Mouse (Mus musculus) MEL (cell line): ENCODE measurements around the gene Slc6a9. TPM values are rescaled to one million over a fixed set of nuclear protein-coding genes. Genes with fewer than 3 reads are reported as not detected.
A peak's percentile ranks its signal among the peaks of the same experiment; 100 is the strongest.

ENCODE experiments used
- DNase-seq: peaks from one replicate; pipeline ENCODE4 v3.0.0; 2011; ENCODE audit warnings: low read depth, low spot score
- H3K27ac ChIP-seq: 2 replicates; pipeline ENCODE4 v1.5.1; 2012; ENCODE audit warnings: low read depth, mild to moderate bottlenecking, control low read depth, low read length, moderate library complexity; ENCODE audit not compliant: control insufficient read depth
- H3K27me3 ChIP-seq, 2 experiments: fragments of 150-350 bp in 1 of 2; sonication (generic) in 1 of 2; 2 replicates each; pipeline ENCODE4 v1.6.1; 2012; ENCODE audit warnings: low read length in 2 of 2, mild to moderate bottlenecking in 2 of 2, improper control_type of control experiment in 1 of 2, moderate library complexity in 1 of 2; ENCODE audit not compliant: insufficient read depth in 2 of 2, control insufficient read depth in 1 of 2
- H3K36me3 ChIP-seq, 2 experiments: 2 replicates each; pipeline ENCODE4 v1.6.1; 2012 to 2014; ENCODE audit warnings: low read length in 2 of 2, improper control_type of control experiment in 1 of 2, inconsistent platforms in 1 of 2, mild to moderate bottlenecking in 1 of 2; ENCODE audit not compliant: insufficient read depth in 2 of 2, control insufficient read depth in 1 of 2
- H3K4me1 ChIP-seq, 2 experiments: fragments of 150-350 bp in 1 of 2; sonication (generic) in 1 of 2; 2 replicates each; pipeline ENCODE4 v1.6.1; 2012; ENCODE audit warnings: low read length in 2 of 2, improper control_type of control experiment in 1 of 2, mild to moderate bottlenecking in 1 of 2; ENCODE audit not compliant: insufficient read depth in 2 of 2, control insufficient read depth in 1 of 2
- H3K4me3 ChIP-seq, 2 experiments: fragments of 150-350 bp in 1 of 2; sonication (generic) in 1 of 2; 2 replicates each; pipeline ENCODE4 v1.5.1; 2012; ENCODE audit warnings: low read depth in 2 of 2, low read length in 2 of 2, mild to moderate bottlenecking in 2 of 2, moderate library complexity in 2 of 2, control low read depth in 1 of 2, improper control_type of control experiment in 1 of 2; ENCODE audit not compliant: control insufficient read depth in 1 of 2, insufficient read depth in 1 of 2
- H3K79me2 ChIP-seq: 2 replicates; pipeline ENCODE4 v1.6.1; 2012; ENCODE audit warnings: mild to moderate bottlenecking, low read length, moderate library complexity; ENCODE audit not compliant: control insufficient read depth, poor library complexity, insufficient read depth
- H3K9ac ChIP-seq: 2 replicates; pipeline ENCODE4 v1.6.1; 2012; ENCODE audit warnings: low read depth, mild to moderate bottlenecking, control low read depth, low read length, moderate library complexity; ENCODE audit not compliant: control insufficient read depth, poor library complexity, severe bottlenecking
- H3K9me3 ChIP-seq: fragments of 150-350 bp; sonication (generic); replicated peaks from 2 replicates; pipeline ENCODE4 v1.6.1; 2012; ENCODE audit warnings: mild to moderate bottlenecking, low read length, improper control_type of control experiment, moderate library complexity; ENCODE audit not compliant: insufficient read depth
- CHD1 ChIP-seq: IDR thresholded peaks from 2 replicates; pipeline ENCODE4 v1.6.1; 2012; ENCODE audit warnings: low read depth, mild to moderate bottlenecking, inconsistent platforms, low read length, improper control_type of control experiment
- CTCF ChIP-seq, 3 experiments: IDR thresholded peaks in 2 of 3; conservative IDR thresholded peaks in 1 of 3; 2 replicates each; pipeline ENCODE4 v1.5.1; 2011 to 2012; ENCODE audit warnings: low read length in 3 of 3, low read depth in 2 of 3, mild to moderate bottlenecking in 2 of 3, improper control_type of control experiment in 1 of 3, inconsistent platforms in 1 of 3, mixed read lengths in 1 of 3, moderate library complexity in 1 of 3; ENCODE audit not compliant: control insufficient read depth in 1 of 3, insufficient read depth in 1 of 3, poor library complexity in 1 of 3, severe bottlenecking in 1 of 3
- E2F4 ChIP-seq: IDR thresholded peaks from 2 replicates; pipeline ENCODE4 v1.6.1; 2011; ENCODE audit warnings: low read depth, low read length, improper control_type of control experiment, borderline replicate concordance
- ELF1 ChIP-seq: IDR thresholded peaks from 2 replicates; pipeline ENCODE4 v1.6.1; 2014; ENCODE audit warnings: low read depth, mild to moderate bottlenecking, inconsistent platforms, low read length, improper control_type of control experiment, moderate library complexity
- HCFC1 ChIP-seq: IDR thresholded peaks from 2 replicates; pipeline ENCODE4 v1.6.1; 2012; ENCODE audit warnings: low read depth, mild to moderate bottlenecking, inconsistent platforms, low read length, improper control_type of control experiment, moderate library complexity
- JUND ChIP-seq: IDR thresholded peaks from 2 replicates; pipeline ENCODE4 v1.6.1; 2011; ENCODE audit warnings: low read depth, mild to moderate bottlenecking, improper control_type of control experiment, low read length
- MAFK ChIP-seq: IDR thresholded peaks from 2 replicates; pipeline ENCODE4 v1.6.1; 2011; ENCODE audit warnings: low read depth, mild to moderate bottlenecking, low read length, improper control_type of control experiment, borderline replicate concordance
- MXI1 ChIP-seq: IDR thresholded peaks from 2 replicates; pipeline ENCODE4 v1.6.1; 2011; ENCODE audit warnings: mild to moderate bottlenecking, low read depth, low read length, improper control_type of control experiment
- MYB ChIP-seq: IDR thresholded peaks from 2 replicates; pipeline ENCODE4 v1.6.1; 2011; ENCODE audit warnings: mild to moderate bottlenecking, low read depth, low read length, improper control_type of control experiment
- MYC ChIP-seq: IDR thresholded peaks from 2 replicates; pipeline ENCODE4 v1.6.1; 2011; ENCODE audit warnings: low read depth, mild to moderate bottlenecking, low read length, improper control_type of control experiment, moderate library complexity
- NELFE ChIP-seq: IDR thresholded peaks from 2 replicates; pipeline ENCODE4 v1.6.1; 2011; ENCODE audit warnings: low read depth, low read length, improper control_type of control experiment
- POLR2AphosphoS2 ChIP-seq: IDR thresholded peaks from 2 replicates; pipeline ENCODE4 v1.6.1; 2011; ENCODE audit warnings: low read length, improper control_type of control experiment
- RAD21 ChIP-seq: IDR thresholded peaks from 2 replicates; pipeline ENCODE4 v1.6.1; 2011; ENCODE audit warnings: mild to moderate bottlenecking, low read depth, low read length, improper control_type of control experiment
- RCOR1 ChIP-seq: IDR thresholded peaks from 2 replicates; pipeline ENCODE4 v1.6.1; 2012; ENCODE audit warnings: low read depth, mild to moderate bottlenecking, inconsistent platforms, low read length, improper control_type of control experiment
- TBP ChIP-seq: IDR thresholded peaks from 2 replicates; pipeline ENCODE4 v1.8.0; 2011; ENCODE audit warnings: low read depth, low read length, improper control_type of control experiment
- TCF12 ChIP-seq: IDR thresholded peaks from 2 replicates; pipeline ENCODE4 v1.6.1; 2014; ENCODE audit warnings: low read depth, mild to moderate bottlenecking, inconsistent platforms, low read length, improper control_type of control experiment, moderate library complexity
- USF1 ChIP-seq: IDR thresholded peaks from 2 replicates; pipeline ENCODE4 v1.6.1; 2014; ENCODE audit warnings: low read depth, mild to moderate bottlenecking, inconsistent platforms, low read length, improper control_type of control experiment, moderate library complexity
- USF2 ChIP-seq, 2 experiments: IDR thresholded peaks; 2 replicates each; pipeline ENCODE4 v1.6.1; 2011 to 2012; ENCODE audit warnings: improper control_type of control experiment in 2 of 2, low read length in 2 of 2, borderline replicate concordance in 1 of 2, inconsistent platforms in 1 of 2, low read depth in 1 of 2, mild to moderate bottlenecking in 1 of 2; ENCODE audit not compliant: insufficient read depth in 1 of 2
- ZKSCAN1 ChIP-seq: IDR thresholded peaks from 2 replicates; pipeline ENCODE4 v1.6.1; 2012; ENCODE audit warnings: low read depth, mild to moderate bottlenecking, inconsistent platforms, low read length, improper control_type of control experiment, moderate library complexity
- polyA plus RNA-seq, 2 experiments: library from polyadenylated mRNA; stranded (reverse) in 1 of 2; unstranded in 1 of 2; fragments of >175 nt in 1 of 2; fragments of >200 nt in 1 of 2; gene quantifications; 2 replicates each; pipeline versions ENCODE4 v1.2.1 to v1.2.4; 2012; ENCODE audit warnings: low replicate concordance in 2 of 2, low read depth in 1 of 2; ENCODE audit not compliant: insufficient read length in 2 of 2, insufficient read depth in 1 of 2, missing spikeins in 1 of 2
- total RNA-seq: library from RNA; depleted of rRNA; stranded (reverse); fragments of 300-350 nt; gene quantifications from 2 replicates; pipeline ENCODE4 v1.2.3, GENCODE M21; 2012

The Slc6a9 gene
- total and polyA plus RNA-seq, 3 experiments, result 3.2 to 21.2 TPM; not detected in 1

DNA sequence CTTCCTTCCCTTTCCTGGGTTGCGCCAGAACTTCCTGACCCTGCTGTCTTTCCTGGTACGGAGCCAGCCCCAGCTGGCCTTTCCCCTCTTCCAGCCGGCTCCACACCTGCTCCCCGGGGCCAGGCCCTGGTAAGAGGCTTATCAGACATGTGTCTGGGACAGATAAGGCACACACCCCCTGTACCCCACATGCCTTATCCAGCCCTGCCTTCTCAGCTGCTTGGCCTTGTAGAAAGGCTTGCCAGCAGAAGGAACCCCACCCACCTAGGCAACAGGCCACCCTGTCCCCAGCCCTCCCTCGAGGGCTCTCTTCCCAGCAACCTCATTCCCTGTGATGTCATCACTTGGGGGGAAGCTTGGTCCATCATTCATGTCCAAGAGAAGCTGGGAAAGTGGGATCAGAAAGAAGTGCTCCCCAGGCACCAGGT lies 4.2 kb upstream of the Slc6a9 start (continued):
- TF ChIP-seq RCOR1 (peak; percentile 93), MAFK (peak; percentile 55; the same call in 1 of the 2 replicates), TBP (no peak), E2F4 (no peak), NELFE (no peak), MYB (peak; percentile 27; the same call in 1 of the 2 replicates), POLR2AphosphoS2 (peak; percentile 53; the same call in 1 of the 2 replicates), MXI1 (peak; percentile 87), HCFC1 (no peak)

DNA sequence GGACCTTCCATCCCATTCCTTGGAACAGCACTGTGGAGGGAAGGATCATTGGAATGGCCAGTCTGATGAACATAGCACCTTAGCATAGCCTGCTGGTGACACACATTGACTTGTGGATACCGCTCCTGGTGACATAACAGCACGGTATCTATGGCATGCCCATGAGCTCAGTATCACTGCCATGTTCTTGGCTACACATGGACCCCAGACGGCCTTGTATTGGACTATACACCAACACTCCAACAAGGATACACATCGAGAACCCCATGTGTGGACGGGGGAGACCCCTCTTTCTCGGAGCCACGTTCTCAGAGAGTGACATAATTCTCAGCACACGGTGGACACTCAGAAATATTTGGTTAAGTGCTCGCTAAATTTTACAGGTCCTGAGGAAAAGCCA lies 3.5 kb upstream of the Slc6a9 start:
- H3K4me1 ChIP-seq, result peaks cover 42 to 52% of the 10 kb centered on the region in 2 experiments
- no peaks in the 10 kb centered on the region for H3K27me3 ChIP-seq
- no peaks in the 10 kb centered on the region for H3K9me3 ChIP-seq
- no peak overlapping the region for H3K9ac ChIP-seq
- no peak overlapping the region for H3K27ac ChIP-seq
- H3K79me2 ChIP-seq, result peaks cover under 1% of the 10 kb centered on the region; the same call in 1 of the 2 replicates
- H3K36me3 ChIP-seq, result peaks cover 0 to 39% of the 10 kb centered on the region in 2 experiments; a peak in 2 of 4 replicates
- peak; percentile 19 for DNase-seq
- no peak overlapping the region for H3K4me3 ChIP-seq
- TF ChIP-seq CTCF (IDR thresholded peaks at IDR 0.05 in 2 of 3, conservative IDR thresholded peaks at IDR 0.05 in 1 of 3; ENCODE audit: control insufficient read depth in 1 of 3, insufficient read depth in 1 of 3, low read depth in 2 of 3, low read length in 3 of 3, poor library complexity in 1 of 3, severe bottlenecking in 1 of 3) (no peak), USF1 (no peak), CHD1 (no peak), ZKSCAN1 (no peak), NELFE (no peak), JUND (no peak)

DNA sequence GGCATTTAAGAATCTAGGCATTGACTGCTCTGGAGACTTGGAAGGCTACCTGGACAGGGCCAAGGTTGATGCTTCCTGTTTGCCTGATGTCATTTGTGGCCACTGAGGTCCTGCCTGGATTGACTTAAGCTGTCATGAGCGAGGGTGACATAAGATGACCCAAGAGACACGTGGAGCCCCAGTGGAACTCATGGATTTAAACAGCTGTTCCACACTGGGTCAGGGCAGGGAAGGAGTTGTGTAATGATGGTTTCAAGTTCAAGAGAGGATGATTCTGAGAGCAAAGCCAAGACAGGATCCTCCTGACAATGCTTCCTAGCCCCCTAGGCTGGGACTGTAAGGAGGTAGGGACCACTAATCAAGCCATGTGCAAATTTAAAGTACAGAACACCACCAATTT lies 2.8 kb upstream of the Slc6a9 start:
- H3K36me3 ChIP-seq, result peaks cover 0 to 39% of the 10 kb centered on the region in 2 experiments; a peak in 2 of 4 replicates
- H3K79me2 ChIP-seq, result peaks cover 3% of the 10 kb centered on the region; the same call in 1 of the 2 replicates
- TF ChIP-seq HCFC1 (no peak), TCF12 (no peak), POLR2AphosphoS2 (no peak), JUND (no peak), USF2 (IDR thresholded peaks at IDR 0.05; ENCODE audit: borderline replicate concordance in 1 of 2, insufficient read depth in 1 of 2, low read depth in 1 of 2, low read length in 2 of 2) (no peak), MYC (no peak), MXI1 (no peak), RAD21 (no peak), MYB (no peak), ELF1 (no peak)
- no peak overlapping the region for H3K9ac ChIP-seq
- H3K27me3 ChIP-seq, result no peaks in the 10 kb centered on the region
- no peaks in the 10 kb centered on the region for H3K9me3 ChIP-seq
- no peak for DNase-seq
- H3K27ac ChIP-seq, result peak overlapping the region; percentile 43
- H3K4me3 ChIP-seq, result peak overlapping the region; percentile 2 to 11; a peak in 2 of 4 replicates
- peaks cover 42 to 52% of the 10 kb centered on the region in 2 experiments for H3K4me1 ChIP-seq
